In the genomic region with DNA sequence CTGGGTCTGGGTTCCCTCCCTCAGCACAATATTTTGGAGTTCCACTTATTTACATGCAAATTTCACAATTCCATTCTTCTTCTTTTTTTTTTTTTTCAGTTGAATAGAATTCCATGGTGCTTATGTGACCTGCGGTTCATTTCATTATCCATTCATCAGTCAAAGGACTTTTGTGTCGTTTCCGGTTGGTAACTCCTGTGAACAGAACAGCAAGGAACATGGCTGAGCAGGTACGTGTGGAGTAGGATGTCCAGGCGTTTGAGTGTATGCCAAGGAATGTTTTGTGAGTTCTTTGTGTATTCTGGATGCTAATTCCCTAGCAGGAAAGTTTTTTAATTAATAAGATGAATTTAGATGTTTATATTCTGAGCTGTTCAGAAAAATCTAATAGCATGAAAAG, we compare ENCODE assay signal across 21 mouse cellular contexts.
"Had no signal": no experiment of that assay in that cellular context is flagged by ENCODE, and none has a peak within 500 bp of the region (broad histone marks: within the 10 kb centered on the region; RNA-seq: fewer than 3 reads in every experiment).

No protein-coding gene starts in this region.

- H3K27me3 ChIP-seq: limb, embryonic 13.5 days; liver, embryonic 12.5 days; liver, embryonic 15.5 days; lung, embryonic 15.5 days; megakaryocyte, embryonic 14.5 days; midbrain, embryonic 12.5 days; midbrain, embryonic 15.5 days had no signal

- H3K9me3 ChIP-seq: limb, embryonic 10.5 days; limb, embryonic 13.5 days; liver, embryonic 12.5 days; liver, embryonic 15.5 days; lung, embryonic 15.5 days; megakaryocyte, embryonic 14.5 days; midbrain, embryonic 12.5 days; midbrain, embryonic 15.5 days had no signal

- H3K36me3 ChIP-seq: limb, embryonic 10.5 days; limb, embryonic 13.5 days; liver, embryonic 12.5 days; liver, embryonic 15.5 days; lung, embryonic 15.5 days; midbrain, embryonic 12.5 days; midbrain, embryonic 15.5 days had no signal

- ATAC-seq: liver, embryonic 12.5 days; midbrain, embryonic 15.5 days had no signal

- H3K4me1 ChIP-seq: limb, embryonic 10.5 days; limb, embryonic 13.5 days; liver, embryonic 12.5 days; liver, embryonic 15.5 days; lung, embryonic 15.5 days; megakaryocyte, embryonic 14.5 days; midbrain, embryonic 15.5 days had no signal

- H3K4me3 ChIP-seq: layer of hippocampus, adult 2 months; limb, embryonic 10.5 days; limb, embryonic 13.5 days; liver, embryonic 12.5 days; liver, embryonic 15.5 days; lung, embryonic 15.5 days; megakaryocyte, embryonic 14.5 days; midbrain, embryonic 12.5 days; midbrain, embryonic 15.5 days had no signal

- DNase-seq: kidney, adult 2 months; kidney, postnatal 25 days; layer of hippocampus, adult 9-11 months; liver; lung, adult 18-20 months; lung, postnatal 10 days; lung, postnatal 36 days; thymus, adult 2 months; thymus, postnatal 14 days; thymus, postnatal 4 days had no signal

- H3K27ac ChIP-seq: kidney, postnatal 0 days; layer of hippocampus, adult 2 months; limb, embryonic 10.5 days; limb, embryonic 13.5 days; liver, embryonic 12.5 days; liver, embryonic 15.5 days; lung, embryonic 15.5 days; midbrain, embryonic 12.5 days; midbrain, embryonic 15.5 days; stomach, postnatal 0 days had no signal

- H3K9ac ChIP-seq: limb, embryonic 13.5 days; liver, embryonic 12.5 days; liver, embryonic 15.5 days; lung, embryonic 15.5 days; midbrain, embryonic 12.5 days; midbrain, embryonic 15.5 days had no signal

- H3K4me2 ChIP-seq: limb, embryonic 13.5 days; liver, embryonic 12.5 days; liver, embryonic 15.5 days; lung, embryonic 15.5 days; midbrain, embryonic 12.5 days; midbrain, embryonic 15.5 days had no signal
